Mouse (Mus musculus) brain, embryonic 14.5 days (tissue): ENCODE results near the gene Ssr2.

Experiments
- CTCF ChIP-seq: fragments of 200-500 bp; IDR thresholded peaks from 2 replicates; pipeline ENCODE4 v1.5.1; 2012; ENCODE audit warnings: inconsistent platforms, mild to moderate bottlenecking, moderate library complexity, borderline replicate concordance; ENCODE audit not compliant: insufficient read depth, insufficient read length; ENCODE audit errors: extremely low read depth
- POLR2A ChIP-seq: fragments of 200-500 bp; IDR thresholded peaks from 2 replicates; pipeline ENCODE4 v1.6.1; 2012; ENCODE audit warnings: mild to moderate bottlenecking, inconsistent platforms, borderline replicate concordance; ENCODE audit not compliant: poor library complexity, insufficient read depth, insufficient read length, severe bottlenecking; ENCODE audit errors: extremely low read depth

GRCm38 (mm10) chr3:88572835-88573234 lies 2.8 kb upstream of the Ssr2 start:
- no peak for TF ChIP-seq CTCF
- no peak for TF ChIP-seq POLR2A
